Mouse (Mus musculus) layer of hippocampus, adult 9-11 months (tissue): ENCODE measurements around the gene D1Pas1.

ENCODE experiments used
- DNase-seq: peaks from one replicate; pipeline ENCODE4 v3.0.0; 2022

The D1Pas1 gene

DNA sequence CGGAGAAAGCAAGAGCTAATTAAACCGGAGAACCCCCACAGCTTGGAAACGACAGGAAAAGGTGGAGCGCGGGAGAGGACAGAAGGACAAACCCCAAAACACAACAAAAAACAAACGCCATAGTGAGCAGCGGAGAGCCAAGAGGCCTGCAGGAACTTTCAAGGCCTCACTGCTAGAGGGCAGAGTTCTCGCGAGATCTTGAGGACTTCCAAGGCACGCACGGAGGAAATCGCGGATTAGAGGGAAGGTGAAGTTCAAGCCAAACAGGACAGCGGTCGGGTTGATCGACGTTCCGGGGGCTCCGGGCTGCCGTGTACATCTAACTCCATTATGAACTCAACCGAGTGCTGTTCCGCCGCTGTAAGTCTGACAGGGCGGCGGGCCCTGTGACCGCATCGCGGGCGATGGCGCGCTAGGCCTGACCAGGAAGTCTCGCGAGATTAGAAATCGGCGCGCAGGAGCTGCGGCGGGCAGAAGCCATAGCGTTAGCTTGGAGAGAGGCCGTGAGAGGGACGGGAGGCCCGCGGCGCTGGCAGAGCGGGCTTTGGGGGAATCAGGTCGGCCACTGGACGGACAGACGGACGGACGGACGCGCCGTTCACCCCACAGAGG lies at the start of gene D1Pas1:
TSS of gene D1Pas1 (plus strand) at position 216 of the 612 bp plus-strand sequence.
- DNase-seq = no peak

DNA sequence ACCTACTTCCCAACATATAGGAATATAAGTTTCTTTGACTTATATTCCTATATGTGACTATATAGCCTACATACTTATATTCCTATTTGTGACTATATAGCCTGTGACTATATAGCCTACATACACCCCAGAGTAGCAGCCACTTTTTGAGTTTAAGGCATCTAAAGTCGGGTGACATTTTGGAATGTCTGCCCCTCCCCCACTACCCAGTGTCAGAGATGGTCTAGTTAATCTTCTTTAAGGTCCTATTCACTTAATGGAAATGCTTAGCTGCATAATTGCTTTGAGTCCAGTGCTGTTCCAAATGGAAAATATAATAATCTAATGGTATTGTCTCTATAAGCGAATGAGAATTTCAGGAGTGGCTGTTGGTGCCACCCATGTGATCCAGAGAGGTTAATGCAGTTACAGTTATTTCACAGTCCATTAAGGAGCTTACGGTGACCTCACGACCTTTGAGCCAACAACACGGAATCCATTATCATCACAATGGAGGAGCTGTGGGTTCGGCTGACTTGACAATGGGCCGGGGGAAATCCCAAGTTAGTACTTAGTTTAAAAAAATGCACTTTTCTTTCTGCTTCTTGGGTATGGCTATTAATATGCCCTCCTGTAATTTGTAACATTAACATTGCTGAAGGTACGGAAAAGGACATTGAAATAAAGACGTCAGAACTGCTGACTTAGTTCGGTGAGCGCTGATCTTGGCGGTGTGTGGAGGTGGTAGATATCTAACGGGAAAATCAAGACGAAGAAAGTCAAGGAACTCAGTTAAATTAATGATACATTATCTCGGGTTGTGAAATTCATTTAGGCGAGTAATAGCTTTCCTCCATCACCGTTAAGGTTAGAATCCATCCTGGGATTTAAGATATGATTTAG lies 44.5 kb upstream of the D1Pas1 start:
- no peak for DNase-seq

DNA sequence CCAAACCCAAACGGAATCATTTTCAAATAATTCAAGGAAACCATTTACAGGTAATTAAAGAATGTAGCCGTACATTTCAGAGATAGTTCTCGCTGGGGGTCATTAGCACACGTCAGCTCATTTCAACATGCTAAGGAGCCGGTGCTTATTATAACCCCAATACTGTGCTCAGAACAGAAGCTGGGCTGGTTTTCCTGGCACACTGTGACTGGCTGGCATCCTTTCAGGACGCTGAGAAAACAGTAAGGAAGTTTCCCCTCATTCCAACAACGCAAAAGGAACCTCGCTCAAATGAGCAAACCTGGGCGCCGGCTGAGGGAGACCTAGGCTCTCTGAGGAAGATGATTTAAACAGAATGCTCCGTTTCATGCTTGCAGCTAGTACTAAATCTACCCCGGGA lies 43.2 kb upstream of the D1Pas1 start:
- no peak for DNase-seq

DNA sequence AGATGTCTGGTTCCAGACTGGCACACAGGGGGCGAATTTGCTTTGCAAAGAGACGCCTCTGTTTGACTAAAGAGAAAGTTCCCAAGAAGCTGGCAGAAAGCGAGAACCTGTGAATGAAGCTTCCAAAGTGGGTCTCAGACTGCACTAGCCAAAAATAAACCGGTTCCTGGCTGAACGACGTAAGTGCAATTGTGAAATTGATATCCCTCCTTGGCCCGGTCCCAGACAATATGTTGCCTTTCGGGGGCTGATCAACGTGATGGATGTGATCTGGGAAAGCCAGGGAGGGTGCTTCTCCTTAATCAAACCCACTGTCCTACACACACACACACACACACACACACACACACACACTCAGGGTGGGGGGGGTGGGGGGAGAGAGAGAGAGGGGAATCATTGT lies 41.8 kb upstream of the D1Pas1 start:
- no peak for DNase-seq

DNA sequence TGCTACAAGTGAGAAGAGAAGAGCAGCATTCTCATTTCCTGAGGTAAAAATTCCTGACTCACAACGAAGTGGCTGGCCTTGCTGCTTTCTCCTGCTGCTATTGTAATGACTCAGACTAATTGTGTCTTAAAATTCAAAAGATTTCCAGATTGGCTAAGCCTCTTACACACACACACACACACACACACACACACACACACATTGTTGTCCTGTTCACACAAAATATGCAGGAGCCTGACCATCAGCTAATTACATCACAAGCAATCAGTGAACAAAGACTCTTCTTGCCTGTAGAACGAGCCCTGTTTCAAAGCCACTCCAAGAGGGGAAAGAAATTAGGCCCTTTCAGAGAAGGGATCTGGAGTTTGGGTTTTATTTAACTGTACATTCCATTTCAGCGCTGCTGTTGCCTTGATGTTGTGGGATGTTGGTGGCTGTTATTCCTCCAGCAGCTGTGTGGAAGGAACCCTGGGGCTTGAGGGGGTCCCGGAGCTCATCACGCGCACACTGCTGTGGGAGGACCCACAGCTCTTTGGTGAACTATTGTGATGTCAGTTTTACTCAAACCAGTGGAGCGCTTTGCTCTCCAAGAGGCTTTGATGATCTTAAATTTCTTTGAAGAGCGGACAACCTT lies 40.8 kb upstream of the D1Pas1 start:
- no peak for DNase-seq

DNA sequence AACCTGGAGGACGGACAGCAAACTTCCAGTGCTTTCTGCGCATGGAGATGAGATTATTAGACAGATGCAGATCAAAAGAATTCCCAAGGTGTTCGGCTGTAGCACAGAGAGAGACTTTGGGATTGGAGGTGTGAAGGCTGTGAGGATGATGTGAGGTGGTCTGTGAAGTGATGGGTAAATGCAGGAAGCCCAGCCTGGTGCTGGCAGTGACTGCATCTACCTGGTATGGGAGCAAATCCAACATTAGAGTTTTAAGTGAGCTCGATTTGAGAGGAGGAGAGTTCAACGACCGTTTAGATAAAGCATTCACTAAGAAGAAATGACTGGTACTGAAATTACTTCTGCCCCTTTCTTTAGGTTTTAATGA lies 40.3 kb upstream of the D1Pas1 start:
- DNase-seq = no peak

DNA sequence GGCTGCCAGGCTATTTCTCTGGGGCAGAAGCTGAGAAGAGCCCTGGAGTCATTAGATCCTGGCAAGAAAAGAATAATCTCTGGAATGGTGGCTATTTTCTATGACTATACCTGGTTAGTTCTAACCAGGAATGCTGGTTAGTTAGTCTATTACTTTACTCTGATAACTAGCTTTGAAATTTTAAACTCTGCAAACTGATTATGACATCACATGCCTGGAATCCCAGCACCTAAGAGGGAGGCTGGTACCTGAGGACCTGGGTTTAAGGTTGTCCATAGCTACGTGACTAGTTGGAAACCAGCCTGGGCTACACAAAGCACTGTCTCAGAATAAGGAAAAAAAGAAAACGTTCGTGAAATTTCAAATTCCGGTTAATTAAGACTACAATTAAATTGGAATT lies 39.7 kb upstream of the D1Pas1 start:
- no peak for DNase-seq

DNA sequence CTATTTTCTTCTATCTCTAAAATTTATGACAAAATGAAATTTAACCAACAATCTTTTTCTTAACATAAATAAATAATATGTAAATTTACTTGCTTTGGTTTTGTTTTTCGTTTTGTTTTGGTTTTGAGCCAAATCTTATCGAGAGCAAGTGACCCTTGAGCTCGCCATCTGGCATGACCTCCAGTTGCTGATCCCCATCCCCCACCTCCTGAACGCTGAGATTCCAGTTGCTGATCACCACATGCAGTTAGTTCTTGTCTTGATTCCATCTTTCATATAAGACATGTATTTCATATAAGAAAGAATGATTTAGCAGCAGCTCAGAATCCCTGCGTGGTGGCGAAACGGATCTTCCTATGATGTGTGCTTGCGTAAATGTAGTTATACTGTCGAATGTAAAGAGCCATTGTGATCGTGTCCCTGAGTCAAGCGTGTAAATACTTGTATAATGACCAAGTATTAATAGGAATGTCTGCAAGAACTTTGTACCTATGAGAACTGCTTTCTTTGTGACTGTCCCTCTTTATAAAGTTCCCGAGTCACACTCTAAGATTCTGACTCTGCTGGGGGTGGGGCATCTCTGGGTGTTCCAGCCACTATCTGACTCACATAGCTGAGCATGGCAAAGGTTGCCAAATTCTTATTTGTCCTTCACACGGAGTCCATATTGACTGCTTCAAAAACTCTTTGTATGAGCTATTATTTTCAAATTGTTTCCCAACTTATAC lies 36.9 kb upstream of the D1Pas1 start:
- DNase-seq = no peak

DNA sequence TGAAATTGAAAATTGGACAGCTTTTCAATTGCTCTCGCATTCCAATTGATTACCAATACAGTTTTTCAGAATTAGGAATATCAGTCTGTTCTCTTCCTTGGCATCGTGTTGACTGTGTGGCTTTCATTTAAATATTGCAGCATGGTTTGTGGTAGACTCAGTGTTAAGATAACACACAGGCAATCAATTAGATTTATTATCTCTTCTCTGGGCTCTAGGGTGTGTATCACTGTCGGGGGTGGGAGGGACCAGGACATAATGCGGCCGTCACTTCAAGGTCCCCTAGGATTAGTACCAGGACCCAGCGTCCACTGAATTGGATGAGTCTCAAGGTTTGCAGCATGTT lies 36.4 kb upstream of the D1Pas1 start:
- DNase-seq = no peak

DNA sequence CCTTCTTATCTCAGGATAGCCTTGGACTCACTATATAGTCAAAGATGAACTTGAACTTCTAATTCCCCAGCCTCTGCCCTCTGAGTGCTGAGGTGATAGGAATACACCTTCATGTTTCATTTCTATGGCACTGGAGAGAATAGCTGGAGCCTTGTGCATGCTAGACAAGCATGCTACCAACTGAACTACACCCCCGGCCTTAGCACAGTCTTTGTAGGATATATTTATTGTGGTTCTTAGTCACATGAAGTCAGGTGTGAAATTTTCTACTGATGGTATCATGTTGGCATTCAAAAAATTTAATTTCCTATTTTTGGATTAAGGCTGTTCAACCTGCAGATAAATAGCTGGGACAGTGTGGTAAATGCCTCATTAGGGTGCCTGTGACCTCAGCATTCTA lies 33.0 kb upstream of the D1Pas1 start:
- no peak for DNase-seq

DNA sequence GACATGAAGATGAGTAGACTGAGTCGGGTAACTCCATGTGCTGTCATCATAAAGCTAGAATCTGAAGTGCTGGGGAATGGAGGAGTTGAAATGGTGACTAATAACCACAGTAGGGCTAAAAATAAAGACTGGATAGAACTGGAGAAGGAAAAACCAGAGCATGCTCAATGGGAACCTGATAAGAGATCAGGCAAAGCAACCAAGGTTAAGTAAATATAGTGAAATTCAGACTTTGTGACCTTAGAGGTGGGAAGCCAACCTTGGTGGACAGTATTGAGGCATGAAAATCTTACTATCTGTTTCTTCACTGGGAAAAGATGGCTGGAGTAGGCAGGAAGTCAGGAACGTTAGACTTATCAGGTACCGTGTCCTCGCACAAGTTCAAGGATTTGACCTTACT lies 14.8 kb upstream of the D1Pas1 start:
- no peak for DNase-seq

DNA sequence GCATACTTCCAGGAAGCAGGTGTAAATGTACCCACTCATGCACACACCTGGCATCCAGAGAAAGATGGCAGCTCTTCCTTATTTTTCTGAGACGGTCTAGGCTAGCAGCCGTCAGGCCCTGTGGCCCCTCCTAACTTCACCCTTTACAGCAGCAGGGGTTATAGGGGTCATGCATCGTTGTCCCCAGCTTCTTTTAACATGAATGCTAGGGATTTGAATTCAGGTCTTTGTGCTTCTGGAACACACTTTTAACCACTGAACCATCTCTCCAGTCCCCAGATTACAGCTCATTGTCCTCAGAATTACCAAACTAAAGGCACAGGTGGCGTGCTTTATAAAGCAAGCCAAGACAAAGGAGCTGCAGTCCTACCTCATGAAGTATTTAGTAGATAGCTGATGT lies 12.6 kb upstream of the D1Pas1 start:
- no peak for DNase-seq

DNA sequence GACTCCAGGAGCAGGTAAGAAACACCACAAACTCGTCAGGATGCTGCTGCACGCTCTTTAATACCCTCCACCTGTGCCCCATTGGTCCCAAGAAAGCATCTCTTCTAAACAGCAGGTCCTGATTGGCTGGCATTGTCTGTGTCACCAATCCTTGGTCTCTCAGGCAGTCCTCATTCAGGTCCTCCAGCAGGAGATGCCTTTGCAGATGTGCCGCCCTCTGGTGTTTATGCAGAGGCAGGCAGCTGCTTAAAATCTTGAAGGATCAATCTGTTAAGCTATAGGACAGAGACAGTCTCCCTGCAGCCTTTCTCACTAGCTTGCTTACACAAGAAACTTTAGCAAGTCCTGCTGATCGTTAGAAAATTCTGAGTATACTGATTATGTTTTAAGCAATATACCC lies 7.8 kb upstream of the D1Pas1 start:
- no peak for DNase-seq

DNA sequence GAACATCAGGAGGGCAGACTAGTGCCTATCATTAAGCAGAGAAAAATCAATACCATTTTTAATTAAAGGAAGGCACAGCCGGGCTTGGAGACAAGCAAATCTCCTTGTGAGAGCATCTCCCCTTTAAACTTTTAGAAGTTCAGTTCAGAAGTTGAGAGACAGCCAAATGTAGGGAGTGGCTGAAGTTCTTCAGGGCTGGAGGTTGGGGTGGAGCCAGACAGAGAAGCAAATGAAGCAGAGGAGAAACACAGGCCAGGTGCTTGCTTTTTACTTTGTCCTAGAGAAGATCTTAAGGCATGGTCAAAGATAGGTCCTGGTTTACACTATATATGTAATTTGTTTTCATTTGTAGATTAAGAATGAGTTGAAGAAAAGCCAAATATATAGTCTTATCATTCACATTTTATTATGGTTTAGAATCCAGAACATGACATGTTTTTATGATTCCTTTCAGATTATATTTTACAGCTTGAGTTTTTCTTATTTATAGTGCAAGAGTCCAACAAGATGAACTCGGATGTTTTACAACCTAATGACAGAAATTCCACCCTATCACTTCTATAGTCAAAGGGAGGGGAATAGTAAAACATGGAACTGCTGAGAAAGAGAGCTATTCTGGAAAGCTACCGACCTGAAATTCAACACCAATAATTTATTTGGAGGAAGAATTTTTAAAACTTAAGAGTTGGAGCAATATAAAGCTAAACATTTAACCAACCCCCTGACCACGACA lies 2.9 kb upstream of the D1Pas1 start:
- no peak for DNase-seq

DNA sequence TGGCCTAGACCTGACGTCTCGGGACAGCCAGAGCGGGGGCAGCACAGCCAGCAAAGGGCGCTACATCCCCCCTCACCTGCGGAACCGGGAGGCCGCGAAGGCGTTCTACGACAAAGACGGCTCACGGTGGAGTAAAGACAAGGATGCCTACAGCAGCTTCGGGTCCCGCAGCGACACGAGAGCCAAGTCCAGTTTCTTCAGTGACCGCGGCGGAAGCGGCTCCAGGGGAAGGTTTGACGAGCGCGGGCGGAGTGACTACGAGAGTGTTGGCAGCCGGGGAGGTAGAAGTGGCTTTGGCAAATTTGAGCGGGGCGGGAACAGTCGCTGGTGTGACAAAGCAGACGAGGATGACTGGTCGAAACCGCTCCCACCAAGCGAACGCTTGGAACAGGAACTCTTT lies 710 bp downstream of the D1Pas1 start:
- DNase-seq = no peak

DNA sequence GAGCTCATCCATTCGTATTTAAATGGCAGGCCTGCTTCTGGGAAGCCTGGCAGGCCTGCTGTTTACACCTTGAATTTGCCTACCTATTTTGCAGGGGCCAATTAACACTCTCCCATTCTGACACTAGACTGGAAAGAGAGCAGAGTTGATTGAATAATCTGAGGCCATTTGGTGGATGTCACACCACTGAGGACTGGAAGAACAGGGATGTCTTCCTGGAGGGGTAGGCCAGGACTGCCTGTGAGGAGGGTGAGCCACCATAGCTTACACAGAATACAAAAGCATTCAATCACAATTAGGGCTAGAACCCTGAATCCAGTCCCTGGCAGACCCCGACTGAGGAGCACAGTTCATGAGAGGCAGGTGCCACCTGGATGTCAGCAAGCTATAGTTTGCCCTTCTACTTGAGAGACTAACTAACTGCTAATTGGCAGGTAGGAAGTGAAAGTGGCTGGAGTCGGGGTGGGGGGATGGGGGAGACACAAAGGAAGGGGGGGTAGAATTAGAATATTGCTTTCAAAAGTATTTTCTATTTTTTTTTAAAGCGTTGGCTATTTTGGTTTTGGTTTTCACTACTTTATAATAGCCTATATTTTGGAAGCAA lies 9.8 kb downstream of the D1Pas1 start:
- no peak for DNase-seq

DNA sequence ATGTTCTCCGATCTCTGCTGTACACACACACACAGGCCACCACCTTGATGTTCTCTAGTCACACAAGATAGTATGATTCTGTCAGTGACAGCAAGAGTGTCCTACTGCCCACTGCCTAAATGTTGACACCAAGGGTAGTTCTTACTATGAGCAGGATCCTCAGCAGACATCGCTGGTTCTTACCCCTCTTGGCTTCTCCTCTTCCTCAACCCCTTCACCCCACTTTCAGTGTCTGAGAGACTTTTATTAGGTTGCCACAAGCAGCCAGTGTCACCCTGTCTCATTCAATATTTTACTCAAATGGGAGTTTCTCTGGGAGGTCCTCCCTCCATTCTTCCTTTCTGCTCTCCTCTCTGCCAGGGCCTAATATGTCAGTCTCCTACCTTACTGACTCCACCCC lies 10.6 kb downstream of the D1Pas1 start:
- no peak for DNase-seq

DNA sequence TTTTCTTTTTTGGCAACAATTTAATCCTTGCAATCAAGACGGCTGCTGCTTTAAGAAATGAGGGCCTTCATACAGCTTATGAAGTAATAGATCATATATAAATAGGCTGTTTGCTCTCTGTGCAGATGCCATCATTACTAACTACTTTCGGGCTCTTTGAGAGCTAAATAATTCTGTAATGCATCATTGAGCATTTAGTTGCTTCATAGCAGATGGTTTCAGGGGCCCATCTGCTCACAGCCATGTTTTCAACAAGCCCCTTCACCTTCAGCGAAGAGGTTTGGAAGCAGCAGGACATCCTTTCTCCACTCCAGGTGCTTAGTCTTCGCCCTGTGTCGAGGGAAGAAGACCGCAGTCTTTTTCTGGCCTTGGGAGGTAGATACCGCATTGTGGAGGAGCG lies 12.2 kb downstream of the D1Pas1 start:
- DNase-seq = no peak

DNA sequence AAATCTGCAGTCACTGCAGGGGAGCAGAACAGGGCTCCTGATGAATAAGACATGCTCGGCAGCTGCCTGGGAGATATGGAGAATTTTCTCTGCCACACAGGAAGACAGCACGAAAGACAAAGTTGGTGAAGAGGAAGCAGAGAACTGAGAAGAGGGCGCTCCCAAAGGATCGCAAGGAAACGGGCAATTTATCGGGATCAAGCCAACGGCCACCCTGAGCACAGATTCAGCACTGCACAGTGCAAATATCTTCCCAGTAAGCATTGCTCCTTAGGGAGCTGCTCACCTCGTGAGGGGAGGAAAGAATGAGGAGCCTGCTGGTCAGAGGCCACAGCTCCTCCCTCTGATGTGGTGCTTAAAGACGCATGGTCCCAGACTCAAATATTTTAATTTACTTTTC lies 13.3 kb downstream of the D1Pas1 start:
- DNase-seq = no peak

DNA sequence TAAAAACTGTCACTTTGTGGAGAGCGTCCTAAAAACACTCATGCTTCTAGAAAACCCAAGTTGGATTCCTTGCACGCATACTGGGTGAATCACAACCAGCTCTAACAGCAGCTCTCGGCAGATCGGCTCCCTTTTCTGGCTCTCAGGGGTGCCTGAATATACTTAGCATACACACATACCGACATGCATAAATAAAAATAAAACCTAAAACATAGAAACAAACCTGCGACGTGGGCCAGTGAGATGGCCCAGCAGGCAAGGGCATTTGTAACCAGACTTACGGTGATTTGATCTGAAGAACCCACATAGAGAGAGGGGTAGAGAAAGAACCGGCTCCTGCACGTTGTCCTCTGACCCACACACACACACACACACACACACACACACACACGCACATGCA lies 17.9 kb downstream of the D1Pas1 start:
- no peak for DNase-seq

DNA sequence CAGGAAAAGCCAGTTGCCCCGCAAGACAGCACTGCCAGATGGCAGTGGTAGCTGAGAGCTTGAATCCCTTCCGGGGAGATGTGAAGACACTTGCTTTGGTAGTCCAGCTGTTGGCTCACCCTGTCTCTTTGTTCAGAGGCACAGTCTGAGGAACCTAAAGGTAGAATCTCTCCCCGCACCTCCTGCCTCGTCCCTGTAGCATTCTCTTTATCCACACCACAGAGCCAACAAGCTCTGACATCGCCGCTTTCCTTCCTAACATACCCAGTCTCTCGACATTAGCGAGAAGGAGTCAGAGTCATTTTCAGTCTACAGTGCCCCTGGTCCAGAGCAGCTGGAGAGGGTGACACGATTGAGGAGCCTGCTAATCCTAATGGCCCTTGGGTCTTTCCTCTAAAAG lies 18.9 kb downstream of the D1Pas1 start:
- DNase-seq = no peak

DNA sequence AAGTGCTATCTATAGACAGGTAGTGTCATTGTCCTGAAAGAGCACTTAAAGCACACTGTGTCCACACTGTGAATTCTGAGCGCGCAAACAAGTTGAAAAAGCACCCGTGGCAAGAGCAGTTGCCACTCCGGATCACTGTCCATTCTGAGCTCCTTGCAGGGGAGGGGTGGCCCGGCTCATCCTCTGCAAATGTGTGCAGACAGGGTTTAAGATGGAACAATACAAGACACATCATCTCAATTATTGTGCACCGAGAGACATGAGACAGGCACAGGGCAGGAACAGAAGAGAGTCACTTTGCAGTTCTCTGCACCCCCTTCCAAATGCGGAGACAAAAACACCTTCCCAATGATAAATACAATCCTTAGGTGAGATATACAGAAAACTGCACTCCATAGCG lies 19.3 kb downstream of the D1Pas1 start:
- no peak for DNase-seq

DNA sequence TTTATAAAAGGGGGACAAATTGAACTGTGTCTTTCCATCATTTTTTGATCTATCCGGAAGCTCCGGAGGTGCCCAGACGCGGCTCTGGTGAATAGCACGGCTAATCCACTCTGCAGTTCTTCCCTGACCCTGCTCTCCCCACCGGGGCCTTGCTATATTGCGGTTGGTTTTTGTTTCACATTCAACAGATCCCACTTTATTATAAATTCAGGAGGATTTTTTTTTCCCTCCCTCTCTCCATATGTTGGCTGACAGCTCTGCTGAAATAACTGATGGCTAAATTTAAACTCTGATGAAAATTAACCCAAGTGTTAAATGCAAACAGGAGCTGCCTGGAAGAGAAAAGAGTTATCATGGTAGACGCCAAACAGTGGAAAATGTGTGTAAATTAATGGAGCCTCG lies 21.1 kb downstream of the D1Pas1 start:
- DNase-seq = no peak
